Mouse (Mus musculus) heart, embryonic 15.5 days (tissue): Measurements from ENCODE around the gene Apob. TPM values are rescaled to one million over a fixed set of nuclear protein-coding genes. Genes with fewer than 3 reads are reported as not detected.

Experiments used
- ATAC-seq: fragments of 200-750 bp; cut with Nextera tagmentation; replicated peaks from 2 replicates; pipeline ENCODE4 v1.8.0; 2017; ENCODE audit warnings: low read depth, moderate TSS enrichment; ENCODE audit not compliant: insufficient number of reproducible peaks, insufficient read depth, low FRiP score
- H3K27ac ChIP-seq: fragments of 300-500 bp; sonication (generic); 2 replicates; pipeline ENCODE4 v1.5.1; 2015; ENCODE audit warnings: mild to moderate bottlenecking, inconsistent platforms
- H3K27me3 ChIP-seq: fragments of 300-500 bp; sonication (generic); 2 replicates; pipeline ENCODE4 v1.6.1; 2015; ENCODE audit warnings: inconsistent platforms
- H3K36me3 ChIP-seq: fragments of 300-500 bp; sonication (generic); 2 replicates; pipeline ENCODE4 v1.6.1; 2015; ENCODE audit warnings: mild to moderate bottlenecking, inconsistent platforms
- H3K4me1 ChIP-seq: fragments of 300-500 bp; sonication (generic); replicated peaks from 2 replicates; pipeline ENCODE4 v1.6.1; 2015; ENCODE audit warnings: inconsistent platforms
- H3K4me2 ChIP-seq: fragments of 300-500 bp; sonication (generic); 2 replicates; pipeline ENCODE4 v1.6.1; 2015; ENCODE audit warnings: inconsistent platforms, mild to moderate bottlenecking, moderate library complexity
- H3K4me3 ChIP-seq: fragments of 300-500 bp; sonication (generic); 2 replicates; pipeline ENCODE4 v1.5.1; 2015; ENCODE audit warnings: mild to moderate bottlenecking, inconsistent platforms
- H3K9ac ChIP-seq: fragments of 300-500 bp; sonication (generic); 2 replicates; pipeline ENCODE4 v1.6.1; 2015; ENCODE audit warnings: mild to moderate bottlenecking, inconsistent platforms
- H3K9me3 ChIP-seq: fragments of 300-500 bp; sonication (generic); replicated peaks from 2 replicates; pipeline ENCODE4 v1.6.1; 2016; ENCODE audit warnings: inconsistent platforms
- WGBS: fragments of 180-500 bp; shearing (Covaris S2); methylation state at CpG from one replicate; pipeline ENCODE4 v1.1.7; 2015; ENCODE audit warnings: mixed read lengths; 5-methylcytosine and 5-hydroxymethylcytosine counted together
- polyA plus RNA-seq: library from polyadenylated mRNA; unstranded; fragments of >200 nt; fragmentation: Nextera tagmentation; extraction: Ambion mirVana; gene quantifications from 2 replicates; pipeline ENCODE4 v1.2.1, GENCODE M21; 2015

Gene Apob
- 0.04 and 0.99 TPM in 2 replicates for polyA plus RNA-seq

- Histone ChIP-seq H3K27me3 (peaks cover 6% of the 10 kb centered on the region), H3K9ac (no peak within 1 kb of the TSS), H3K27ac (no peak within 1 kb of the TSS), H3K36me3 (no peaks in the 10 kb centered on the region), H3K9me3 (no peaks in the 10 kb centered on the region), H3K4me3 (no peak within 1 kb of the TSS), H3K4me1 (no peaks in the 10 kb centered on the region), H3K4me2 (no peak within 1 kb of the TSS)
- no peak for ATAC-seq
- 79% methylated on average over 20 of the region's 20 CpGs for WGBS
Observed at GRCm38 (mm10) chr12:7977466-7978189, at the start of gene Apob. Gene Apob (plus strand): TSS chr12:7977648.

DNA sequence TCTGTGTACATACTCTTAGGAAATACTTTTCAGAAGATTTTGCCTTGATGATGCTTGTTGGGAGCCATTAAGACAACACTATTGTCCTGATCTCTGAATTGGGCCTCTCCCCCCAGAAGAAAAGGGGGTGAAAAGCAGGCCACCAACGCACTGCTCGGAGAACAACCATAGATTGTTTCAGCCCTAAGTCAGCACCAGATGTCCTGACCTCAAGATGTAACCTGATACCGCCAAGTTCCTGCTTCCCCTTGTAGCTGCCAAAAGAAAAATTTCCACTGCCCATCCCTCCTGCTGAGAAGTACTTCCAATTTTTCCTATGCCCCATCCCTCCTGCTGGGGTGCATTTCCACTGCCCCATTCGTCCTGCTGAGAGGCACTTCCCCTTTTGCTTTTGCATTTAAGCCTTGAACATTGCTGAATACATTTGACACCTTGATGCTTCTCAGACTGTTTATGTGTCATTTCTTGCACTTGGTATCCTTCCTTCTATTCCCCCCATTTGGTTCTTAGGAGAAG lies 45.0 kb upstream of the Apob start:
- no peaks in the 10 kb centered on the region for H3K36me3 ChIP-seq
- no peaks in the 10 kb centered on the region for H3K27me3 ChIP-seq
- no peak overlapping the region for H3K4me3 ChIP-seq
- H3K27ac ChIP-seq = no peak overlapping the region
- H3K4me2 ChIP-seq = no peak overlapping the region
- H3K9me3 ChIP-seq = 0 out of 2 replicates have a peak, but pooled peaks cover 3% of the 10 kb centered on the region
- ATAC-seq = no peak
- no peak overlapping the region for H3K9ac ChIP-seq
- 64% methylated on average over 4 of the region's 4 CpGs for WGBS
- no peaks in the 10 kb centered on the region for H3K4me1 ChIP-seq

DNA sequence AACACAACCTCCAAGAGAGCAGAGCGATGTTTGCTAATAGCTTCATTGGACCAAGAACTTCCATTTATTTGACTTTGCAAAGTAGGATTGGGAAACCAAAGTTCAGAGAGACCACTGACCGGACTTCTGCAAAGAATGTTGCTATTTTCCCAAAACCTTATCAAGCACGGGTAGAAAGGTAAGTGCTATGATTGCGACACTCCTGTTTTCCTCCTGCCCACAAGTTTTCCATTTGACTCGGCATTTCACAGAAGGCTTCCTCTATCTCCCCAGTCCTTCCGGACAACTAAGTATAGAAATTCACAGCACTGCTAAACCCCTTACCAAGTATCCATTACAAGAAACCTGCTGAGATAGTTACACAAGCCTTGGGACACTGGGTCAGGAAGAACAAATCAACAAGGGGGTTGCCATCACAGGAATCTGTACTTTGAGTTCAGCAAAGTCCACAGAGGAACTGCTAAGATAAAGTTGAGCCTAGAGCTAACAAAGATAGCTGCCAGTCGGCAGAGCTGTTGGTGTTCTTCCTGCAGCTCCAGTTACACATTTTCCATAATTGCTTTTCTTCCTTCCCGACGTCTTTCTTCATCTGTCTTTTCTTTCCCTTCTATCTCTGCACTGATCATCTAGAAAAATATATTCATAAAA lies 27.2 kb upstream of the Apob start:
- Histone ChIP-seq H3K27me3 (no peaks in the 10 kb centered on the region), H3K4me2 (no peak overlapping the region), H3K9ac (no peak overlapping the region), H3K36me3 (no peaks in the 10 kb centered on the region), H3K4me1 (no peaks in the 10 kb centered on the region), H3K9me3 (no peaks in the 10 kb centered on the region), H3K4me3 (no peak overlapping the region), H3K27ac (no peak overlapping the region)
- 60% methylated on average over 9 of the region's 9 CpGs for WGBS
- no peak for ATAC-seq

GRCm38 (mm10) chr12:7958851-7959250 lies 18.6 kb upstream of the Apob start:
- Histone ChIP-seq H3K27me3 (no peaks in the 10 kb centered on the region), H3K36me3 (no peaks in the 10 kb centered on the region), H3K4me2 (no peak overlapping the region), H3K4me1 (peaks cover 5% of the 10 kb centered on the region; the same call in 1 of the 2 replicates), H3K4me3 (no peak overlapping the region), H3K9ac (no peak overlapping the region), H3K27ac (no peak overlapping the region), H3K9me3 (no peaks in the 10 kb centered on the region)
- ATAC-seq = no peak
- WGBS = 62% methylated on average over 1 of the region's 1 CpGs

- no peak overlapping the region for H3K27ac ChIP-seq
- no peaks in the 10 kb centered on the region for H3K36me3 ChIP-seq
- H3K4me1 ChIP-seq = peaks cover 5% of the 10 kb centered on the region; the same call in 1 of the 2 replicates
- no peaks in the 10 kb centered on the region for H3K27me3 ChIP-seq
- no peak for ATAC-seq
- no peak overlapping the region for H3K4me3 ChIP-seq
- H3K9me3 ChIP-seq = no peaks in the 10 kb centered on the region
- no peak overlapping the region for H3K9ac ChIP-seq
- H3K4me2 ChIP-seq = no peak overlapping the region
- 79% methylated on average over 6 of the region's 6 CpGs for WGBS
Observed at GRCm38 (mm10) chr12:7959310-7959918, 18.0 kb upstream of the Apob start.

DNA sequence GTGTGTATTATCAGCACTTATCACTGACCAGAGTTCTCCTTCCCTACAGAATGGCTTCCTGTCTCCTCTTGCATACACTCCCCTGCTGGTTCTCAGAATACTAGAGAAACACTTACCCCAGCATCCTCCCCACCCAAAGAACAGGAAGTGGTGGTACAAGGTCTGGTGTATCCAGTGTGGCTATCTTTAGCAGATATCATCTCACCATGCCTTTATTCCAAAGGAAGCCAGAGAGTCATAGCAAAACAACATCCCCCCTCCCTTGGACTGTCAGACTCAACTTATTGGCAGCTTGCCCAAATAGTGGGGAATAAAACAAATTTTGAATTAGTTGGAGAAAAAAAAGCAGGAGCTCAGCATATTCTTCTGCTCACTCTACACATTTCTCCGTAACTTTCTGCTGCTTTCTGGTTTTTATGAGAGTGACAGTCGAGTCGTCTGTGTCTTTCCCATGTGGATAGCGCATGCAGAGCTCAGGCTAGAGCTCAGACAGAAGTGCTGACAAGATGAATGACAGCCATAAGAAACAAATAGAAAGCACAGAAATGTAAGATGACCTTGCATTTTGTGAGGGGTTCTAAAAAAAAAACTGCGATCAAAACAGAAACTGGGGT lies 15.0 kb upstream of the Apob start:
- H3K4me1 ChIP-seq = peaks cover 5% of the 10 kb centered on the region; the same call in 1 of the 2 replicates
- no peak overlapping the region for H3K9ac ChIP-seq
- no peaks in the 10 kb centered on the region for H3K9me3 ChIP-seq
- H3K4me2 ChIP-seq = no peak overlapping the region
- 28% methylated on average over 5 of the region's 5 CpGs for WGBS
- no peak overlapping the region for H3K4me3 ChIP-seq
- no peaks in the 10 kb centered on the region for H3K27me3 ChIP-seq
- no peak overlapping the region for H3K27ac ChIP-seq
- no peak for ATAC-seq
- no peaks in the 10 kb centered on the region for H3K36me3 ChIP-seq

- H3K36me3 ChIP-seq = no peaks in the 10 kb centered on the region
- H3K9me3 ChIP-seq = no peaks in the 10 kb centered on the region
- peaks cover 5% of the 10 kb centered on the region; the same call in 1 of the 2 replicates for H3K4me1 ChIP-seq
- ATAC-seq = no peak
- no peak overlapping the region for H3K4me3 ChIP-seq
- H3K27me3 ChIP-seq = no peaks in the 10 kb centered on the region
- no peak overlapping the region for H3K27ac ChIP-seq
- 79% methylated on average over 2 of the region's 2 CpGs for WGBS
- H3K9ac ChIP-seq = no peak overlapping the region
- H3K4me2 ChIP-seq = no peak overlapping the region
Observed at GRCm38 (mm10) chr12:7967221-7967620, 10.2 kb upstream of the Apob start.

- no peaks in the 10 kb centered on the region for H3K36me3 ChIP-seq
- no peak for ATAC-seq
- H3K4me2 ChIP-seq = no peak overlapping the region
- H3K27me3 ChIP-seq = no peaks in the 10 kb centered on the region
- H3K9ac ChIP-seq = no peak overlapping the region
- 78% methylated on average over 2 of the region's 2 CpGs for WGBS
- H3K9me3 ChIP-seq = no peaks in the 10 kb centered on the region
- no peaks in the 10 kb centered on the region for H3K4me1 ChIP-seq
- no peak overlapping the region for H3K4me3 ChIP-seq
- no peak overlapping the region for H3K27ac ChIP-seq
Observed at GRCm38 (mm10) chr12:7970301-7970700, 7.1 kb upstream of the Apob start.

DNA sequence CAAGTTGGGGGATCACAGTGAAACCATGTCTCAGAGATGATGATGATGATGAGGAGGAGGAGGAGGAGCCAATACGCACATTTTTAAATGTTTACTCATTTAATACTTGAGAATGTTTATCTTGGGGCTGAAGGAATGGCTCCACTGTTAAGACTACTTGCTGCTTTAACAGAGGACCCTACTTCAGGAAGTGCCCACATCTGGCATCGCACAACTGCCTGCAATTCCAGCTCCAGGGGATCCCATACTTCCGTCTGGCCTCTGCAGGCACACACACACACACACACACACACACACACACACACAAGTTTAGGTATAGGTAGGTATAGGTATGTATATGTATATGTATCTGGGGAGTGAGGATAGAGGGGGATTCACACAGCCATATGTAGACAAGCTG lies 6.6 kb upstream of the Apob start:
- 65% methylated on average over 3 of the region's 3 CpGs for WGBS
- no peak overlapping the region for H3K4me3 ChIP-seq
- no peak overlapping the region for H3K27ac ChIP-seq

GRCm38 (mm10) chr12:7971736-7972135 lies 5.7 kb upstream of the Apob start:
- Histone ChIP-seq H3K4me3 (no peak overlapping the region), H3K9ac (no peak overlapping the region), H3K36me3 (no peaks in the 10 kb centered on the region), H3K4me2 (no peak overlapping the region), H3K4me1 (no peaks in the 10 kb centered on the region), H3K27ac (no peak overlapping the region), H3K9me3 (no peaks in the 10 kb centered on the region), H3K27me3 (no peaks in the 10 kb centered on the region)
- 86% methylated on average over 2 of the region's 2 CpGs for WGBS
- ATAC-seq = no peak

More for the DNA sequence above, 6.6 kb upstream of the Apob start:
- H3K9me3 ChIP-seq = no peaks in the 10 kb centered on the region
- no peaks in the 10 kb centered on the region for H3K36me3 ChIP-seq
- H3K4me1 ChIP-seq = no peaks in the 10 kb centered on the region
- no peak for ATAC-seq
- H3K4me2 ChIP-seq = no peak overlapping the region
- no peak overlapping the region for H3K9ac ChIP-seq
- no peaks in the 10 kb centered on the region for H3K27me3 ChIP-seq

DNA sequence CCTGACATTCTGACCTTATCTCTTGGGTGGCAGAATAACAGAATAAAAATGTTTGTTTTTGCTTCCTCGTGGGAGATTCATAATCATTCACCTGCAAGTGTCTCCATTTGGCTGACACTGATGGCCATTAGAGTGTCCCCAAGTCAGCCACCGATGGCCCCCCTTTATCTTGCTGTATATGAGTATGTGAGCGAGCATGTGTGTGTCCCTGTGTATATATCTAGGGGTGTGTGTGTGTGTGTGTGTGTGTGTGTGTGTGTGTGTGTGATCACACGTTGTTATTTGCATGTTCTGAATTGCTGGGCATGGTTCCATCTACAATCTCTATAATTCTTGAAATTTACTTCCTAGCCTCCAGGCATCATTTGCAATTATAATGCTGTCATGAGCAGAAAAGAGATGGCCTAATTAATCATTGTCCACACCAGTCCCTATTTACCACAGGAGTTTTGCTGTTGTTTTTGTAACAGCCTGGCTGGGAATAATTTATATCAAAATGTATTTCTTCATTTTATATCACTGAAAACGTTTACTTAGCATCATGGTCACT lies 3.6 kb upstream of the Apob start:
- H3K27me3 ChIP-seq = peaks cover 6% of the 10 kb centered on the region
- no peak for ATAC-seq
- 59% methylated on average over 5 of the region's 5 CpGs for WGBS
- H3K36me3 ChIP-seq = no peaks in the 10 kb centered on the region
- H3K4me2 ChIP-seq = no peak overlapping the region
- no peaks in the 10 kb centered on the region for H3K9me3 ChIP-seq
- no peak overlapping the region for H3K27ac ChIP-seq
- H3K4me1 ChIP-seq = no peaks in the 10 kb centered on the region
- no peak overlapping the region for H3K9ac ChIP-seq
- no peak overlapping the region for H3K4me3 ChIP-seq
